Mouse (Mus musculus) left cerebral cortex, adult 9 months (tissue): Measurements from ENCODE around the gene Olfr695.
"Not testable (repeated sequence)": the region's sequence is repeated elsewhere in the genome, so short reads cannot be mapped to it uniquely, and the experiment has no call there.

ENCODE experiments used
- DNase-seq, 2 experiments: peaks; one replicate each; pipeline ENCODE4 v3.0.0; 2022; ENCODE audit warnings: low spot score in 2 of 2

Gene Olfr695

GRCm38 (mm10) chr7:106716296-106716695, at the start of gene Olfr695:
Gene Olfr695, minus strand, starts transcription at chr7:106716396.
- DNase-seq: no peak

GRCm38 (mm10) chr7:106761008-106761407, 44.8 kb upstream of the Olfr695 start:
- DNase-seq: not testable (repeated sequence)

GRCm38 (mm10) chr7:106758800-106759199, 42.6 kb upstream of the Olfr695 start:
- no peak for DNase-seq

- DNase-seq: no peak
Observed at GRCm38 (mm10) chr7:106755297-106755696, 39.1 kb upstream of the Olfr695 start, which contains the start of gene Olfr698. Gene Olfr698, minus strand, starts transcription at chr7:106755397.

GRCm38 (mm10) chr7:106745811-106746210, 29.6 kb upstream of the Olfr695 start:
- DNase-seq: no peak

GRCm38 (mm10) chr7:106742343-106742742, 26.1 kb upstream of the Olfr695 start, which contains the start of gene Olfr697:
Gene Olfr697, minus strand, starts transcription at chr7:106742443.
- no peak for DNase-seq

- no peak for DNase-seq
Observed at GRCm38 (mm10) chr7:106737028-106737427, 20.8 kb upstream of the Olfr695 start.

- DNase-seq: no peak
Observed at GRCm38 (mm10) chr7:106733717-106734116, 17.5 kb upstream of the Olfr695 start.

GRCm38 (mm10) chr7:106725654-106726053, 9.5 kb upstream of the Olfr695 start:
- not testable (repeated sequence) for DNase-seq

- DNase-seq: no peak
Observed at GRCm38 (mm10) chr7:106711463-106711862, 4.7 kb downstream of the Olfr695 start.

- DNase-seq: not testable (repeated sequence)
Observed at GRCm38 (mm10) chr7:106707705-106708104, 8.5 kb downstream of the Olfr695 start.

GRCm38 (mm10) chr7:106696891-106697290, 19.3 kb downstream of the Olfr695 start:
- DNase-seq: no peak

GRCm38 (mm10) chr7:106692976-106693375, 23.2 kb downstream of the Olfr695 start:
- DNase-seq: no peak

- DNase-seq: no peak
Observed at GRCm38 (mm10) chr7:106691714-106692113, 24.5 kb downstream of the Olfr695 start, which contains the start of gene Olfr694. Gene Olfr694, minus strand, starts transcription at chr7:106691814.

GRCm38 (mm10) chr7:106685382-106685781, 30.8 kb downstream of the Olfr695 start:
- DNase-seq: no peak

- DNase-seq: no peak
Observed at GRCm38 (mm10) chr7:106680484-106680883, 35.7 kb downstream of the Olfr695 start, which contains the start of gene Olfr693. Gene Olfr693, minus strand, starts transcription at chr7:106680584.
